Mouse (Mus musculus) heart, postnatal 10 days (tissue): ENCODE measurements around the gene Gm5460. TPM values are rescaled to one million over a fixed set of nuclear protein-coding genes. Genes with fewer than 3 reads are reported as not detected.

Experiments
- DNase-seq, 2 experiments: peaks; one replicate each; pipeline ENCODE4 v3.0.0; 2021
- intact Hi-C: fragments of 180-260 bp; cut with DNase I; formaldehyde crosslinking; loops from one replicate; pipeline ENCODE4 v1.15.1; 2025
- total RNA-seq, 2 experiments: library from RNA; stranded (reverse); gene quantifications; 2 replicates each; pipeline ENCODE4 v1.2.3; 2021

The Gm5460 gene
- total RNA-seq, 2 experiments from 2014 or later = not detected

DNA sequence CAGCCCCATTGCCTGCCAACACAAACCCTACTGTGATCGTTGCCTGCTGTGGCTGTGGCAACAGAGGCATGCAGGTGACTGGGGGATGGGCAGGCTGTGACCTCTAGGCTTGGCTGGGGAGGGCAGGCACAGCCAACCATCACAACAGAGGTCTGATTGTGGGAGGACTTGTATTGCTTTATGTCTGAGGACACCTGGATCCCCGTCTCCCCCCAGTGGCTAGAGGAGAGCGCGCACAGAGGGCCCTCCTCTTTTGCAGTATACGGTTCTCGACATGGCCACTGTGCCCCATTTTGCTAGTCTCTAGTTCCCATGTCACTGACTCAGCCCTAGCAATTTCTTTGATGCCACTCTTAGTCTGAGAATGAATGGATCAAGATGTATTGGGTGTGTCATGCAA is 55.1 kb downstream of the Gm5460 start:
- no peak for DNase-seq
- intact Hi-C loops = no loop called here

DNA sequence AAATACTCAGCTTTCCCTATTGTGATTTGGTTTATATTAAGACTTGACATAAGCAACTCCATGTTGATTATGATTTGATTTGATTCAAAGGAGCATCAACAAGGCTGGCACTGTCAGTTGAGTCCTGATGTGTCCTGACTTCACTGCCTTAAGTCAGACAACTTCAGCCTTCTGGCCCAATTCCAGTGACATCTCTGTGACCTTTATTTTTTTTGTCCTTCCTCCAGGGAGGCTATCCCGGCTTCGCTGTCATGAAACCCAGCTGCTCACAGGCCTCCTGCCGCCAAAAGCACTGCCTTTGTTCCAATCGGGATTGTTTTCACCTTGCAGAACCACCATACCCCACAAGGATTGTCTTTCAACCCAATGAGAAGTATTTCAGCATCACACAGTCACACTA is 58.8 kb downstream of the Gm5460 start:
- DNase-seq = peak; percentile 15 to 47
- intact Hi-C loops = no loop called here

DNA sequence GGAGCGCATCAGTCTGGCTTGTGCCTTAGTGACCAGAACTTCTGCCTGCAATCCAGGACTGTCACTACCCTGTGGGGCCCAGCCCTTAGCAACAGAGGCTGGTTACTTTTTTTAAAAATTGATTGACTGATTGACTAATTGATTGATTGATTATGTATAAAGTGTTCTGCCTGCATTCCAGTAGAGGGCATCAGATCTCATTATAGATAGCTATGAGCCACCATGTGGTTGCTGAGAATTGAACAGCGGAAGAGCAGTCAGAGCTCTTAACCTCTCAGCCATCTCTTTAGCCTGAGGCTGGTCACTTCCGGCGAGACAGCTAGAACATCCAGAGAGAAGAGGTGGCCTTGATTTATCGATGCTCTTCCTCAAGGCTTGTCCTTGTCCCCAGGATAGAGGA is 60.7 kb downstream of the Gm5460 start:
- no peak for DNase-seq
- intact Hi-C loops = no loop called here

- no peak for DNase-seq
- intact Hi-C loops = no loop called here
These were observed 61.7 kb downstream of the Gm5460 start for GRCm38 (mm10) chr14:34078293-34078692.

GRCm38 (mm10) chr14:34080321-34080997 is 63.9 kb downstream of the Gm5460 start:
- intact Hi-C loops = loop anchor here (1.0 to 2.0 kb wide), 5 partner anchors 25 to 282 kb away; no protein-coding TSS in a partner anchor
- peak; percentile 80 to 89 for DNase-seq

- intact Hi-C loops = no loop called here
- no peak for DNase-seq
These were observed 69.2 kb downstream of the Gm5460 start, which contains the start of gene Anxa8 for GRCm38 (mm10) chr14:34085731-34086130. Gene Anxa8, plus strand, starts transcription at chr14:34085981.

- intact Hi-C loops = no loop called here
- no peak for DNase-seq
These were observed 70.2 kb downstream of the Gm5460 start for GRCm38 (mm10) chr14:34086806-34087205.

- DNase-seq = no peak
- intact Hi-C loops = no loop called here
These were observed 71.4 kb downstream of the Gm5460 start for GRCm38 (mm10) chr14:34087856-34088398.

GRCm38 (mm10) chr14:34089796-34090195 is 73.2 kb downstream of the Gm5460 start:
- DNase-seq = no peak
- intact Hi-C loops = no loop called here

DNA sequence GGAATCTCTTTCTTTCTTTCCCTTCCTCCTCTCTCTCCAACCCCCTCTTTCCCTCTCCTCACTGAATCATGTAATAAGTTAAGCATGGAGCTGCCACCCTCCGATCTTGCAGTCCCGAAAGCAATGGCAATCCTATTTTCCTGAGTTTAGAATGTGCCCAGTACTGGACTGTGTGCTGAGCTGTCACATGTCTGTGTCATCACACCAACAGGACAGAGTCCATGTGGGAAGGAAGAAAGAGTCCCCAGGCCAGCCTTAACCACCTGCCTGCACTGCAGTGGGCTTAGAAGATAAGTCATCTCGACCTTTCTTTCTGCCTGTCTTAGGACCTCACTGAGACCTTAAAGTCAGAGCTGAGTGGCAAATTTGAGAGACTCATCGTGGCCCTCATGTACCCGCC is 74.9 kb downstream of the Gm5460 start:
- intact Hi-C loops = no loop called here
- no peak for DNase-seq

DNA sequence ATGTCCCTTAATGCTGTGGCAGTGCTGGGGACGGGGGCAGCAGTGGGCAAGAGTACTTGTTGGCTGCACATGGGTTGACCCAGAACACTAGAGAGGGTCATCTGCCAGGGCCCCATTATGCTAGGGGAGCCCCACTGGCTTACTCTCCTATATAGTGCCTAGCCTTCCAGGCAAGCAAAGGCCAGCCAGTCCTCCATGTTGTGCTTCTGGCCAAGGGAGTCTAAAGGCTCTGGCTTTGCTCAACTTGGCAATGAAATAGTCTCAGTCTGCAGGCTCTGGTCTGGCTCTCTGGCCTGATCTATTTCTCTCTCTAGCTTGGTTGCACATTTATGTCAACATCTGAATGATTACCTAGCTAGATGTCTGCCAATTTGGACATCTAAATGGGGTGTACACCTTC is 76.3 kb downstream of the Gm5460 start:
- intact Hi-C loops = no loop called here

GRCm38 (mm10) chr14:34096161-34096560 is 79.6 kb downstream of the Gm5460 start:
- DNase-seq = no peak
- intact Hi-C loops = no loop called here

More for the DNA sequence above, 76.3 kb downstream of the Gm5460 start:
- no peak for DNase-seq

Other genes starting within 250 kb of the Gm5460 start
- gene Gdf10, start 93.2 kb upstream of the Gm5460 start, total RNA-seq = 1 to 10 TPM; 2.3 to 3.2 TPM
- gene Gdf2, start 75.7 kb upstream of the Gm5460 start, total RNA-seq = under 1 TPM; 0.10 to 0.17 TPM
- not detected for gene Rbp3, start 62.8 kb upstream of the Gm5460 start, total RNA-seq
- under 1 TPM in 1 of 2 experiments, not detected in 1; 0.07 TPM for gene Zfp488, start 38.0 kb upstream of the Gm5460 start, total RNA-seq
- not detected for gene Gm30083, start 1.6 kb upstream of the Gm5460 start, total RNA-seq
- gene Antxrl, start 35.9 kb downstream of the Gm5460 start, total RNA-seq = not detected
- gene Anxa8, start 69.2 kb downstream of the Gm5460 start, total RNA-seq = 1 to 10 TPM; 3.3 TPM
- gene A630023A22Rik, start 86.0 kb downstream of the Gm5460 start, total RNA-seq = not detected
- gene Npy4r, start 135.7 kb downstream of the Gm5460 start, total RNA-seq = under 1 TPM; 0.12 TPM
- under 1 TPM; 0.17 to 0.34 TPM for gene Gprin2, start 184.9 kb downstream of the Gm5460 start, total RNA-seq
- 1 to 10 TPM; 1.3 to 1.6 TPM for gene Syt15, start 202.8 kb downstream of the Gm5460 start, total RNA-seq